Mouse (Mus musculus) forebrain, embryonic 15.5 days (tissue): ENCODE results near the gene Wwc1. TPM values are rescaled to one million over a fixed set of nuclear protein-coding genes. Genes with fewer than 3 reads are reported as not detected.

ENCODE experiments used
- ATAC-seq: fragments of 200-750 bp; cut with Nextera tagmentation; replicated peaks from 2 replicates; pipeline ENCODE4 v1.8.0; 2017; ENCODE audit warnings: mild to moderate bottlenecking, moderate TSS enrichment, moderate library complexity
- H3K27ac ChIP-seq: fragments of 300-500 bp; sonication (generic); replicated peaks from 2 replicates; pipeline ENCODE4 v1.5.1; 2015; ENCODE audit warnings: mild to moderate bottlenecking, inconsistent platforms
- H3K27me3 ChIP-seq: fragments of 300-500 bp; sonication (generic); 2 replicates; pipeline ENCODE4 v1.6.1; 2015; ENCODE audit warnings: inconsistent platforms
- H3K36me3 ChIP-seq: fragments of 300-500 bp; sonication (generic); 2 replicates; pipeline ENCODE4 v1.6.1; 2015; ENCODE audit warnings: mild to moderate bottlenecking, inconsistent platforms
- H3K4me1 ChIP-seq: fragments of 300-500 bp; sonication (generic); 2 replicates; pipeline ENCODE4 v1.6.1; 2015; ENCODE audit warnings: inconsistent platforms
- H3K4me2 ChIP-seq: fragments of 300-500 bp; sonication (generic); replicated peaks from 2 replicates; pipeline ENCODE4 v1.6.1; 2015; ENCODE audit warnings: mild to moderate bottlenecking, inconsistent platforms
- H3K4me3 ChIP-seq: fragments of 300-500 bp; sonication (generic); 2 replicates; pipeline ENCODE4 v1.5.1; 2015; ENCODE audit warnings: mild to moderate bottlenecking, inconsistent platforms
- H3K9ac ChIP-seq: fragments of 300-500 bp; sonication (generic); replicated peaks from 2 replicates; pipeline ENCODE4 v1.6.1; 2015; ENCODE audit warnings: mild to moderate bottlenecking, inconsistent platforms
- H3K9me3 ChIP-seq: fragments of 300-500 bp; sonication (generic); 2 replicates; pipeline ENCODE4 v1.6.1; 2016; ENCODE audit warnings: inconsistent platforms
- WGBS: fragments of 180-500 bp; shearing (Covaris S2); methylation state at CpG from one replicate; pipeline ENCODE4 v1.1.7; 2015; ENCODE audit warnings: mixed read lengths; 5-methylcytosine and 5-hydroxymethylcytosine counted together
- polyA plus RNA-seq: library from polyadenylated mRNA; unstranded; fragments of >200 nt; fragmentation: Nextera tagmentation; extraction: Ambion mirVana; gene quantifications from 2 replicates; pipeline ENCODE4 v1.2.1, GENCODE M21; 2015

Gene Wwc1
- polyA plus RNA-seq, 1 experiment from 2014 or later = 15.6 TPM

DNA sequence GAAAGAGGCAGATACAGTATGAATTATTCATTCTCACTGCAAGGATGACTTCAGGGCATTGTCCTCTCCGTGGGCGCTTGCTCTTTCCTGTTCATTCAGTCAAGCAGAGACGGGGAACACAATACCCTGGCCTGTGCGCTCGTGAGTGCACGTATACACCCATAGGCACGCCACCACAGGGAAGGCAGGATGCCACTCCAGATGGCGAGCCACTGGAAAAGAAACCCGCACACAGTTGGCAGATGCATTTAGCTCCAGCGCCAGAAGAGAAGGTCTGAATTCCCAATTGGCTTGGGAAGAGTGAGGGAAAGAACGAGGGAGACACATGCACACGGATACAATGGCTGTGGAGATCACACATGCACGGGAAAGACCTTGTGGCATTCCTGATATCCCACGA, 53.0 kb downstream of the Wwc1 start:
- H3K27me3 ChIP-seq = no peaks in the 10 kb centered on the region
- H3K4me1 ChIP-seq = peaks cover 23% of the 10 kb centered on the region
- no peaks in the 10 kb centered on the region for H3K9me3 ChIP-seq
- no peaks in the 10 kb centered on the region for H3K36me3 ChIP-seq
- no peak overlapping the region for H3K4me3 ChIP-seq
- no peak overlapping the region for H3K4me2 ChIP-seq
- peak; percentile 75 for ATAC-seq
- H3K9ac ChIP-seq = no peak overlapping the region
- 24% methylated on average over 14 of the region's 14 CpGs for WGBS
- H3K27ac ChIP-seq = peak overlapping the region; percentile 67

DNA sequence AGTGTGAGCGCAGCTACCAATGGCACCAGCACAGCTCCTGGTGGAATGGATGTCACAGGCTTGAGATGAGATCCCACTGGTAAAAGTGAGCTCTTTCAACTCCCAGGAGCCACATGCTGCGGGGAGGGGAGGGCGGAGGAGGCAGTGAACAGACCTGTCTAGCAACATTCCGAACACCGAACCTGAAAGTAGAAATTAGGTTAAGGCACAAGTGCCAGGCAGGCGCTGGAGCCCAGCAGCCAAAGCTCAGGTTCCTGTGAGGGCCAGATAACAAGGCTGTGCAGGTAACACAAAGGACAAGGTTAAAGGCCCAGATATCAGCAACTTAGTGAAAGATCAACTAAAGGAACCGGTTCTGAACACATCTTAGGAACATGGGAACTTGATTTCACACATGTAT, 54.7 kb downstream of the Wwc1 start:
- Histone ChIP-seq H3K4me2 (no peak overlapping the region), H3K9me3 (no peaks in the 10 kb centered on the region), H3K27me3 (no peaks in the 10 kb centered on the region), H3K36me3 (no peaks in the 10 kb centered on the region), H3K4me3 (no peak overlapping the region), H3K4me1 (peaks cover 31% of the 10 kb centered on the region), H3K9ac (no peak overlapping the region), H3K27ac (no peak overlapping the region)
- ATAC-seq = no peak
- 82% methylated on average over 7 of the region's 7 CpGs for WGBS

- Histone ChIP-seq H3K9ac (no peak overlapping the region), H3K36me3 (no peaks in the 10 kb centered on the region), H3K27ac (no peak overlapping the region), H3K4me1 (peaks cover 45% of the 10 kb centered on the region), H3K27me3 (no peaks in the 10 kb centered on the region), H3K4me3 (no peak overlapping the region), H3K9me3 (no peaks in the 10 kb centered on the region), H3K4me2 (no peak overlapping the region)
- peak; percentile 45; the same call in 1 of the 2 replicates for ATAC-seq
- 30% methylated on average over 12 of the region's 12 CpGs for WGBS
Observed at GRCm38 (mm10) chr11:35922205-35922873, 58.0 kb downstream of the Wwc1 start.

GRCm38 (mm10) chr11:35920776-35921175, 59.6 kb downstream of the Wwc1 start:
- peak overlapping the region; percentile 80; the same call in 1 of the 2 replicates for H3K27ac ChIP-seq
- ATAC-seq = no peak
- WGBS = 87% methylated on average over 5 of the region's 5 CpGs
- no peak overlapping the region for H3K9ac ChIP-seq
- no peaks in the 10 kb centered on the region for H3K36me3 ChIP-seq
- H3K4me2 ChIP-seq = no peak overlapping the region
- no peaks in the 10 kb centered on the region for H3K9me3 ChIP-seq
- peaks cover 55% of the 10 kb centered on the region for H3K4me1 ChIP-seq
- H3K27me3 ChIP-seq = no peaks in the 10 kb centered on the region
- H3K4me3 ChIP-seq = no peak overlapping the region

- H3K9me3 ChIP-seq = no peaks in the 10 kb centered on the region
- H3K27me3 ChIP-seq = no peaks in the 10 kb centered on the region
- H3K4me1 ChIP-seq = peaks cover 63% of the 10 kb centered on the region
- H3K4me2 ChIP-seq = no peak overlapping the region
- no peak overlapping the region for H3K4me3 ChIP-seq
- no peak for ATAC-seq
- no peaks in the 10 kb centered on the region for H3K36me3 ChIP-seq
- H3K27ac ChIP-seq = peak overlapping the region; percentile 80
- WGBS = 36% methylated on average over 9 of the region's 9 CpGs
- no peak overlapping the region for H3K9ac ChIP-seq
Observed at GRCm38 (mm10) chr11:35919856-35920503, 60.3 kb downstream of the Wwc1 start.

DNA sequence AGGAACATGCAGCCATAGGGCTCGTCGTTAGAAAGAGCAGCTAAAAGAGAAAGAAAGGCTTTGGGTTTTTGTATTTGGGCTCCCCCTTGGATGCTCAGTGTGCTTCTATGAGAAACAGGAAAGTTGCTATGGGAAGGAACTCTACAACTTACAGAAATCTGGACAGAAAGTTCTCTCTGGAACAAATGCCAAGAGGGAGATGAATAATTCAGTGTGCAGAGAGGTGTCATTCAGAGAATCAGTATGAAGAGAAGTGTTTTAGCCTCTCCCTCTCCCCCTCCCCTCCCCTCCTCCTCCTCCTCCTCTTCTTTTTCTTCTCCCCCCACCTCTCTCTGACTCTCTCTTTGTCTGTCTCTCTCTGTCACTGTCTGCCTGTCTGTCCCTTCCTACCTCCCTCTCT, 60.9 kb downstream of the Wwc1 start:
- Histone ChIP-seq H3K9me3 (no peaks in the 10 kb centered on the region), H3K9ac (no peak overlapping the region), H3K36me3 (no peaks in the 10 kb centered on the region), H3K27ac (peak overlapping the region; percentile 80), H3K27me3 (no peaks in the 10 kb centered on the region), H3K4me2 (no peak overlapping the region), H3K4me3 (no peak overlapping the region), H3K4me1 (peaks cover 69% of the 10 kb centered on the region)
- ATAC-seq = peak; percentile 26; the same call in 1 of the 2 replicates
- 22% methylated on average over 2 of the region's 2 CpGs for WGBS

DNA sequence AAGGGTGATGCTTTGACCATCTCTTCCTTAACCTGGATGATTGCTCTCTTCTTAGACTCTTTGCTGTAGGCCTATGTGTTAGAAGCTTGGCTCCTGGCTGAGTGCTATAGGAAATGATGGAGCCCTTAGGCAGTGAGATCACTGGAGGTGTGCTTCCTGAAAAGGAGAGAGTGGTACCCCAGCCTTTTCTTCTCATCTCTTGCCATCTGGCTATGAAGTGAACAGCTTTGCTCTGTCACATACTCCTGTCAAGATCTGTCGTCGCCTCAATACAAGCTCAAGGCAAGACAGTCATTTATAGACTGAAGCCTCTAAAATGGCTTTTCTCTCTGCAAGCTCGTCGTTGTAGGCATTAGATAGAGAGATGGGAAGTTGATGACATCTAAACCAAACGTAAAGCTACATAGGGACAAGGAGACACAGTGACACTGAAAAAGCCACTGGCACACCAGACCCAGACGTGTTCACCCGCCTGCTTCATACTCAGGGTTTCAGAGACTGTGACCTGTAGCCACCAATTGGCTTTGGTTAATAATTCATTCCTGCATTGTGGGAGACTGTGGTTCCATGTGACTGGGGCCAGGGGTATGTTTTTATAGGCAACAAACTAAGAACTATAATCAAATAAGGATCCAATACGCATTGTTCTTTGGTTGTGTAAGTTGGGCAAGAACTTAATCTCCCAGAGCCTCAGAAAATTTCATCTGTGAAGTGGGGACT, 63.7 kb downstream of the Wwc1 start:
- no peak overlapping the region for H3K4me3 ChIP-seq
- peaks cover 73% of the 10 kb centered on the region for H3K4me1 ChIP-seq
- no peaks in the 10 kb centered on the region for H3K9me3 ChIP-seq
- no peaks in the 10 kb centered on the region for H3K27me3 ChIP-seq
- H3K9ac ChIP-seq = no peak overlapping the region
- no peaks in the 10 kb centered on the region for H3K36me3 ChIP-seq
- 73% methylated on average over 8 of the region's 8 CpGs for WGBS
- ATAC-seq = peak; percentile 21; the same call in 1 of the 2 replicates
- no peak overlapping the region for H3K4me2 ChIP-seq
- H3K27ac ChIP-seq = peak overlapping the region; percentile 61

- H3K4me2 ChIP-seq = no peak overlapping the region
- H3K36me3 ChIP-seq = no peaks in the 10 kb centered on the region
- H3K27me3 ChIP-seq = no peaks in the 10 kb centered on the region
- H3K4me3 ChIP-seq = no peak overlapping the region
- H3K27ac ChIP-seq = peak overlapping the region; percentile 61
- ATAC-seq = no peak
- H3K9me3 ChIP-seq = no peaks in the 10 kb centered on the region
- WGBS = 31% methylated on average over 8 of the region's 8 CpGs
- no peak overlapping the region for H3K9ac ChIP-seq
- H3K4me1 ChIP-seq = peaks cover 64% of the 10 kb centered on the region
Observed at GRCm38 (mm10) chr11:35915546-35915945, 64.8 kb downstream of the Wwc1 start.

- Histone ChIP-seq H3K36me3 (0 out of 2 replicates have a peak, but pooled peaks cover 4% of the 10 kb centered on the region), H3K9me3 (no peaks in the 10 kb centered on the region), H3K4me1 (peaks cover 44% of the 10 kb centered on the region), H3K4me2 (no peak overlapping the region), H3K27ac (no peak overlapping the region), H3K4me3 (no peak overlapping the region), H3K27me3 (no peaks in the 10 kb centered on the region), H3K9ac (no peak overlapping the region)
- ATAC-seq = peak; percentile 70
- WGBS = 18% methylated on average over 6 of the region's 6 CpGs
Observed at GRCm38 (mm10) chr11:35913418-35914044, 66.8 kb downstream of the Wwc1 start.

DNA sequence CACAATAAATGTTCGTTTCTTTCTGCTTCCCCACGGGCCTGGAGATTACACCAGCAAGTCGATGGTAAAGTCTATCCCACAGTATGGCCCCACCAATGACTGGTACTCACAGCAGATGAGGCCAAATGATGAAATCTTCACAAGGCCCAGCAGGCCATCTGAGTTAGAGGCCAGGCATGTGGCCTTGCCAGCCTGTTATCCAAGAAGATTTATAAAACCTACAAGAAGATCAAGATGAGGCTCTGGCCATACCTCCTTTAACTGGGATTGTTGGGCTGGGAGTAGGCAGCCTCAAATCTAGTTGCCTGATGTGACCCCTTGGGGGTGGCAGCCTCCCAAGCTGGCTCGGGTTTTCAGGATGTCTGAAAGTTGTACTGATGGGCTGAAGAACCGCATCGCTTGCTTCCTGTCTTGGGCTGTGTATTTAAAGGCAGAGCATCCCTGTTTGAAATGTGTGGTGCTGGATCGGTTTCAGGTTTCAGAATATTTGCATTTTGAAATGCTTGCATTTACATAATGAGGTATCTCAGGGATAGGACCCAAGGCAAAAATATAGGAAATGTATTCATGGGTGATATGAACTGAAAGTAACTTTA, 75.3 kb downstream of the Wwc1 start:
- H3K9me3 ChIP-seq = no peaks in the 10 kb centered on the region
- H3K27ac ChIP-seq = no peak overlapping the region
- H3K27me3 ChIP-seq = no peaks in the 10 kb centered on the region
- H3K4me3 ChIP-seq = no peak overlapping the region
- no peak overlapping the region for H3K4me2 ChIP-seq
- 0 out of 2 replicates have a peak, but pooled peaks cover 2% of the 10 kb centered on the region for H3K36me3 ChIP-seq
- WGBS = 76% methylated on average over 7 of the region's 7 CpGs
- H3K9ac ChIP-seq = no peak overlapping the region
- peaks cover 9% of the 10 kb centered on the region for H3K4me1 ChIP-seq
- ATAC-seq = no peak; the same call in 1 of the 2 replicates

DNA sequence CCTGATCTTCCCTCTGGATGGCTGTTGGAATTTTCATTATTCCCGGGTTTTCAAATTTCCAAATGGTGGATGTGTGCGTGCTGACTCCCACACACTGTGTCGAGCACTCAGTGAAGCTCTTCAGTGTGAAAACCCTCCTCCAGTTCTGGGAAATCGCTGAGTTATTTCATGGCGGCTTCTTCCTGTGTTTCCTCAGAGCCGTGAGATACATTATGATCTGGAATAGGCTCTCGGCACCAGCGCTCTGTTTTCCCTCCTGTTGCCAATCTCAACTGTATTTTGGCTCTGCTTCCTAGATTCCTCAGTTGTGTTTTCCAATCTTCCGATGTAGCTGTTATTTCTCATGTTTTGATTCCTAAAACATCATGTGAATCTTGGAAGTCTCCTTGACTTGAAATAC, 77.2 kb downstream of the Wwc1 start:
- no peak for ATAC-seq
- WGBS = 76% methylated on average over 9 of the region's 9 CpGs

More for the DNA sequence above, 77.2 kb downstream of the Wwc1 start:
- Histone ChIP-seq H3K27ac (no peak overlapping the region), H3K4me1 (peaks cover 9% of the 10 kb centered on the region), H3K4me3 (no peak overlapping the region), H3K4me2 (no peak overlapping the region), H3K36me3 (no peaks in the 10 kb centered on the region), H3K9ac (no peak overlapping the region), H3K9me3 (no peaks in the 10 kb centered on the region), H3K27me3 (no peaks in the 10 kb centered on the region)
